Mouse (Mus musculus): ENCODE measurements around the gene Kcnk13. TPM values are rescaled to one million over a fixed set of nuclear protein-coding genes. Genes with fewer than 3 reads are reported as not detected.

Gene Kcnk13
- 8.0 TPM for polyA plus RNA-seq (2015; fragmentation: Illumina TruSeq; extraction: RNeasy Lipid Tissue Mini Kit (QIAGEN cat#74804); ENCODE audit: low read depth, low replicate concordance)

DNA sequence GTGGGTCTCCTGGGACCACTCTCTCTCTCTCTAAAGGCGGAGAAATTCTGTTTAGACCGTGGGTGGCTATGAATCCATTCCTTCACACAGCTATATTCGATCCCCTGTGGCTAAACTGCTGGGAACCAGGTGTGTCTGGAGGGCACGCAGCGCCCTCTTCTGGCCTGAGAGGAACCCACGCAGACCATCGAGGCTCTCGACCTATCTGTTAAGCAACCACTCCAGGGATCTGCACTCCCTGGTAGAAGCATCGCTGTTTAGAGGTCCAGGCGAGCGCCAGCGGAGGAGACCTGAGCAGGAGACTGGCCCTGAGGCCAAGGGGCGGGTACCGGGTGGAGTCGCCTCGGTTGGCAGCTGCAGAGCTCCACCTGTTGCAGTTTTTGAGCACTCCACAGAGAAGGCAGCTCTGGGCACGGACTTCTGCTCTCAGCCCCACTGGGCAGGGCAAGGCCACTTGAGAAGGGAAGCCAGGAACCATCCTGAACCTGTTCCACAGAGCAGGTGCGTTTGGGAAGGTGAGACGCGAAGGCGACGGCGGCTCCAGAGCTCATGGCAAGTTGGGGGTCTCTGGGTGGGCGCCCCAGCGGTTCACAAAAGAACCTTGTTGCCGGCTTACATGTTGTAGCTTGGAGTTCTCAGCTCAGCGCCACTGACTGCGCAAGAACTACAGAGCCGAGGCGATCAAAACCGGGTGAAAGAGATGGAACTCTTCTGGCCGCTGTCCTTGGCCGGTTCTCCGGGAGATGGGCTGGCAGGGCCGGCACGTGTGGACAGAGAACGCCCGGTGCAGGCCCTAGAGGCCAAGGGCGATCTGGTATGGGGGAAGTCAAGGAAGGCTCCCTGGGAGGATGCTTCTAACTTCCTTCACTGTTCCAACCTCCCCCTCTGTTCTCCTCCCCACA lies at the start of gene Kcnk13:
Gene Kcnk13 (plus strand): TSS at position 199 of the 902 bp plus-strand sequence.

DNA sequence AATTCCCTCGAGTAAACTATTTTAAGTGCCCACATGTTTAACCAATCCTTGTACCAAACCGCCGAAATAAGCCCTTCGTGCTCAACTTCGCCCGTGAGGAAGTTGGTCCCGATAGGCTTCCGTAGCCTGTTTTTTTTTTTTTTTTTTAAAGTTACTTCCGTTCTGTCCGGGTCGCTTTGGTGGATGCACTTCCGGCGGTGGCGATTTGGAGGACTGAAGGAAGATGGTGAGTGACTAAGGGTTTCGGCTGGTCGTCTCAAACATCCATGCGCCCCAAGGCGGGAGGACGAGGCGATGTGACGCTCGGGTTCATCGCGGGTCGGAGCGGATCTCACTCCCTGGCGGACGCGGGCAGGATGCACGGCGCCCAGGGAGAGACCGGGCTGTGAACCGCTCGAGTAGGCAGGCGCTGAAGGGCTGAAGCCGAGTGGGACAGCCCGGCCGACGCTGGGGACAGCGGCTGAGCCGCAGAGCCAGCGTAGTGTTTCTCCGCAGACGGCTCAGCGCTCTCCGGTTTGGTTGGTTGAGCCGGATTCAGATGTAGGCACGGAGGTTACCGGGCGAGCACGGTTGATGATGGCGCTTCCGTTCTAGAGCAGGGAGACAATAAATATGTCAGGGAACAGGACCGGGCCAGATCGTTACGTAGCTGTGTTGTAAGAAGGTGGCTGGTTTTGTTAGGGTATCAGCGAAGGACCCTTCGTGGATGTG lies 145.8 kb downstream of the Kcnk13 start, which contains the start of gene Psmc1:
Gene Psmc1 (plus strand): TSS at position 169 of the 711 bp plus-strand sequence.

Other genes starting within 250 kb of the Kcnk13 start
- gene Efcab11, start 80.1 kb upstream of the Kcnk13 start, polyA plus RNA-seq (2015; fragmentation: Illumina TruSeq; extraction: RNeasy Lipid Tissue Mini Kit (QIAGEN cat#74804); ENCODE audit: low read depth, low replicate concordance): 0.39 TPM
- gene Tdp1, start 80.0 kb upstream of the Kcnk13 start, polyA plus RNA-seq (2015; fragmentation: Illumina TruSeq; extraction: RNeasy Lipid Tissue Mini Kit (QIAGEN cat#74804); ENCODE audit: low read depth, low replicate concordance): 19.0 TPM
- 226 TPM for gene Psmc1, start 145.7 kb downstream of the Kcnk13 start, polyA plus RNA-seq (2015; fragmentation: Illumina TruSeq; extraction: RNeasy Lipid Tissue Mini Kit (QIAGEN cat#74804); ENCODE audit: low read depth, low replicate concordance)
- gene Nrde2, start 195.2 kb downstream of the Kcnk13 start, polyA plus RNA-seq (2015; fragmentation: Illumina TruSeq; extraction: RNeasy Lipid Tissue Mini Kit (QIAGEN cat#74804); ENCODE audit: low read depth, low replicate concordance): 11.4 TPM
- 2,057 TPM for gene Calm1, start 234.9 kb downstream of the Kcnk13 start, polyA plus RNA-seq (2015; fragmentation: Illumina TruSeq; extraction: RNeasy Lipid Tissue Mini Kit (QIAGEN cat#74804); ENCODE audit: low read depth, low replicate concordance)